Mouse (Mus musculus) embryonic facial prominence, embryonic 14.5 days (tissue): ENCODE results near the gene Map2. TPM values are rescaled to one million over a fixed set of nuclear protein-coding genes. Genes with fewer than 3 reads are reported as not detected.

ENCODE experiments used
- ATAC-seq: fragments of 200-750 bp; cut with Nextera tagmentation; 2 replicates; pipeline ENCODE4 v1.8.0; 2017; ENCODE audit warnings: low read depth, moderate number of reproducible peaks, moderate TSS enrichment
- DNase-seq: peaks from one replicate; pipeline ENCODE4 v3.0.0-alpha.2; 2015; ENCODE audit warnings: low spot score
- H3K27ac ChIP-seq: fragments of 300-500 bp; sonication (generic); replicated peaks from 2 replicates; pipeline ENCODE4 v1.5.1; 2014; ENCODE audit warnings: low read depth, mild to moderate bottlenecking, low read length, moderate library complexity
- H3K27me3 ChIP-seq: fragments of 300-500 bp; sonication (generic); replicated peaks from 2 replicates; pipeline ENCODE4 v1.6.1; 2014; ENCODE audit warnings: low read length; ENCODE audit not compliant: control insufficient read depth, insufficient read depth
- H3K36me3 ChIP-seq: fragments of 300-500 bp; sonication (generic); 2 replicates; pipeline ENCODE4 v1.6.1; 2014; ENCODE audit warnings: low read length, mixed read lengths; ENCODE audit not compliant: control insufficient read depth, insufficient read depth
- H3K4me1 ChIP-seq: fragments of 300-500 bp; sonication (generic); 2 replicates; pipeline ENCODE4 v1.6.1; 2014; ENCODE audit warnings: antibody characterized with exemption, low read length; ENCODE audit not compliant: control insufficient read depth, insufficient read depth
- H3K4me2 ChIP-seq: fragments of 300-500 bp; sonication (generic); 2 replicates; pipeline ENCODE4 v1.6.1; 2014; ENCODE audit warnings: low read depth, mild to moderate bottlenecking, low read length, moderate library complexity, mixed read lengths
- H3K4me3 ChIP-seq: fragments of 300-500 bp; sonication (generic); 2 replicates; pipeline ENCODE4 v1.5.1; 2014; ENCODE audit warnings: low read depth, mild to moderate bottlenecking, low read length
- H3K9ac ChIP-seq: fragments of 300-500 bp; sonication (generic); 2 replicates; pipeline ENCODE4 v1.6.1; 2014; ENCODE audit warnings: low read depth, mild to moderate bottlenecking, low read length, moderate library complexity, mixed read lengths
- H3K9me3 ChIP-seq: fragments of 300-500 bp; sonication (generic); 2 replicates; pipeline ENCODE4 v1.6.1; 2016; ENCODE audit warnings: low read length; ENCODE audit not compliant: control insufficient read depth
- WGBS: fragments of 180-500 bp; shearing (Covaris S2); extraction: QIAGEN DNeasy Blood & Tissue Kit; methylation state at CpG from one replicate; pipeline ENCODE4 v1.1.7; 2014; 5-methylcytosine and 5-hydroxymethylcytosine counted together
- polyA plus RNA-seq: library from polyadenylated mRNA; unstranded; fragments of >200 nt; fragmentation: Nextera tagmentation; extraction: Ambion mirVana; gene quantifications from 2 replicates; pipeline ENCODE4 v1.2.1, GENCODE M21; 2014

Map2 gene
- polyA plus RNA-seq, 1 experiment from 2014 or later: 19.2 TPM

DNA sequence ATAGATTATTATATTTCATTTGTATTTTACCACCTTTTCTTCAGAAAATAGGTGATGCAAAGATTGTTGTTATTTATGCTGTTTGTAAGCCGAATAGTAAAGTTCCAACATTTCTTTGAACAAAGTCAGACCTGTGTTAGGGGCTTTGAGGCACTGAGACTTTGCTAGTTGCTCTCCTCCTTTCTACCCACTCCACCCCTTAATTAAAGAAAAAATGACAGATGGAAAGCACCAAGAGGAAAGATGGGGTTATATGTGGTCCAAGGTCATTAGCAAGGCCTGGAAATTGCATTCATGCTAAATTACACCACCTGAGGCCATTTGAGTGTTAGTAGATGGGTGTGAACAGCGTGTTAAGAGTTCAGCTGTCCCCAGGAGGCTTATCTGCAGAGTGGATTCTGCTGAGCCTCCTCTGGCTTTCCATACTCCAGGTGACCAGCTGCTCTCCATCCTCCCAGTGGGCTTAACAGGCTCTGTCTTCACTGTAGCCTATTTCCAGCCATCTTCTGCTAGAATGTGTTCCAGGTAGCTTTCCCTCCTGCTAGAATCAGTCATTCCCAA is 160.7 kb downstream of the Map2 start:
- H3K4me2 ChIP-seq: no peak overlapping the region
- whole genome bisulfite sequencing: 65% methylated on average over 2 of the region's 2 CpGs
- no peak overlapping the region for H3K9ac ChIP-seq
- no peaks in the 10 kb centered on the region for H3K4me1 ChIP-seq
- no peaks in the 10 kb centered on the region for H3K9me3 ChIP-seq
- DNase-seq (peak; percentile 33), ATAC-seq (peak; percentile 78; the same call in 1 of the 2 replicates)
- no peaks in the 10 kb centered on the region for H3K36me3 ChIP-seq
- no peaks in the 10 kb centered on the region for H3K27me3 ChIP-seq
- H3K4me3 ChIP-seq: no peak overlapping the region
- no peak overlapping the region for H3K27ac ChIP-seq

DNA sequence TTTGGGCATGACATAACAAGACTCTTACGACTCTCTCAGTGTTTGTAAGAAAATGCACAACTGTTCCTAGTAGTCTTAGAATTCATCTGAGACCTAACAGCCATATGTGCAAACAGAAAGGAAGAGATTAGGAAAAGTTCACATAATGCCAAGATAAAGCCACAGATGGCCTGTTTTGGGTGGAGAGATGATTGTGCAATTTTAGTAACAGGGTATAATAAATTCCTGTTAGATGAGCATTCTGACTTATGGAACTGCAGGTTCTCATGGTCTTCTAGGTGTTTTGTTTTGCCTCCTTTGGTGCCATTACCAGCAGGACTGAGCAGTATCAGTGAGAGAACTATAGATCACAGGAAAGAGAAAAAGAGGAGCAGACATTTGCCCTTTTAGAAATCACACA is 164.1 kb downstream of the Map2 start:
- Histone ChIP-seq H3K9me3 (no peaks in the 10 kb centered on the region), H3K27ac (no peak overlapping the region), H3K9ac (no peak overlapping the region), H3K36me3 (no peaks in the 10 kb centered on the region), H3K27me3 (no peaks in the 10 kb centered on the region), H3K4me1 (no peaks in the 10 kb centered on the region), H3K4me3 (no peak overlapping the region), H3K4me2 (no peak overlapping the region)
- DNase-seq (no peak), ATAC-seq (no peak)
- 69% methylated on average over 1 of the region's 1 CpGs for WGBS

DNA sequence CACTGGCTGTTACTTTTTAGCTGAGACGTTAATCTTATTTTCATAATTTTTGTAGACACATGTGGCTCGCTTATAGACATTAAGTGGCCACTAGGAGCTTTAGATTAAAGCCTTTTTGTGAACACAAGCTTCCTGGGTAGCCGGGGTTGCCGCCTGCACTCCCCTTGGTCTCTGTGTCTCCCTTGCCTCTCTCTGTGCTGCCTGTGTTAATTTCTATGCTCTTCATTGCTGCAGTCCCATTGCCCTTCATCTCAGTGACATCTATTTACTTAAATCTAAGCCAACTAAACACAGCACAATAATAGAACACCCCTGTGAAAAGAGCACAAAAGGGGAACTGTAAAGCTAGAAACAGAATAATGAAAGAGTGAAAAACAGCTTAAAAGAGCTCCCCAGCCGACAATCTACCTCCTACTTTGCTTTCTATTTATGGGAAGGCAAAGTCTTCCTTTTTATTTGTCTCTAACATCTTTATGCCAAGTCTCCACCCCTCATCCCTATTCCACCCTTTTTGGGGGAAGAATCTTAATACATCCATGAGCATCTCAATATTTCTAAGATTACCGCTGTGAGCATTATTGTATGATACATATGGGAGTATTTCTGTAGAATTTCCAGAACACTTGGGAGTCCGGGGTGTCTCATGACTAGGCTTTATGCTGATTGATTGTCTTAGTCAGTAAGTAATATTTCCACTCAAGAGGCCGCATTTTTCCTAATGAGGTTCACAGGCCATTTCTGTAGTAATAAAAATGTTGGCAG is 173.5 kb downstream of the Map2 start:
- Histone ChIP-seq H3K9ac (no peak overlapping the region), H3K9me3 (no peaks in the 10 kb centered on the region), H3K27ac (no peak overlapping the region), H3K4me1 (no peaks in the 10 kb centered on the region), H3K4me2 (no peak overlapping the region), H3K27me3 (no peaks in the 10 kb centered on the region), H3K36me3 (no peaks in the 10 kb centered on the region), H3K4me3 (no peak overlapping the region)
- ATAC-seq (no peak), DNase-seq (peak; percentile 25)
- WGBS: 56% methylated on average over 8 of the region's 8 CpGs

- no peak overlapping the region for H3K4me2 ChIP-seq
- WGBS: 47% methylated on average over 3 of the region's 3 CpGs
- no peak overlapping the region for H3K4me3 ChIP-seq
- no peak overlapping the region for H3K27ac ChIP-seq
- H3K4me1 ChIP-seq: no peaks in the 10 kb centered on the region
- no peaks in the 10 kb centered on the region for H3K9me3 ChIP-seq
- H3K27me3 ChIP-seq: no peaks in the 10 kb centered on the region
- no peaks in the 10 kb centered on the region for H3K36me3 ChIP-seq
- DNase-seq (no peak), ATAC-seq (no peak)
- no peak overlapping the region for H3K9ac ChIP-seq
Observed at GRCm38 (mm10) chr1:66349166-66349835, 174.2 kb downstream of the Map2 start.

- no peak for DNase-seq
- ATAC-seq: no peak
- H3K27me3 ChIP-seq: no peaks in the 10 kb centered on the region
- no peak overlapping the region for H3K27ac ChIP-seq
- H3K4me2 ChIP-seq: no peak overlapping the region
- H3K9me3 ChIP-seq: no peaks in the 10 kb centered on the region
- no peaks in the 10 kb centered on the region for H3K36me3 ChIP-seq
- no peak overlapping the region for H3K4me3 ChIP-seq
- H3K9ac ChIP-seq: no peak overlapping the region
- H3K4me1 ChIP-seq: no peaks in the 10 kb centered on the region
Observed at GRCm38 (mm10) chr1:66351366-66351765, 176.3 kb downstream of the Map2 start.

GRCm38 (mm10) chr1:66361799-66362198 is 186.7 kb downstream of the Map2 start:
- no peaks in the 10 kb centered on the region for H3K36me3 ChIP-seq

GRCm38 (mm10) chr1:66363285-66363684 is 188.2 kb downstream of the Map2 start:
- ATAC-seq (no peak), DNase-seq (no peak)
- H3K27ac ChIP-seq: no peak overlapping the region
- H3K4me1 ChIP-seq: no peaks in the 10 kb centered on the region
- no peaks in the 10 kb centered on the region for H3K9me3 ChIP-seq
- H3K4me2 ChIP-seq: no peak overlapping the region
- H3K4me3 ChIP-seq: no peak overlapping the region
- H3K9ac ChIP-seq: no peak overlapping the region
- H3K27me3 ChIP-seq: no peaks in the 10 kb centered on the region
- WGBS: 73% methylated on average over 9 of the region's 9 CpGs
- no peaks in the 10 kb centered on the region for H3K36me3 ChIP-seq

More at GRCm38 (mm10) chr1:66361799-66362198, 186.7 kb downstream of the Map2 start:
- ATAC-seq (no peak), DNase-seq (no peak)
- Histone ChIP-seq H3K4me2 (no peak overlapping the region), H3K4me3 (no peak overlapping the region), H3K27ac (no peak overlapping the region), H3K9me3 (no peaks in the 10 kb centered on the region), H3K9ac (no peak overlapping the region), H3K27me3 (no peaks in the 10 kb centered on the region), H3K4me1 (no peaks in the 10 kb centered on the region)
- 88% methylated on average over 2 of the region's 2 CpGs for WGBS

DNA sequence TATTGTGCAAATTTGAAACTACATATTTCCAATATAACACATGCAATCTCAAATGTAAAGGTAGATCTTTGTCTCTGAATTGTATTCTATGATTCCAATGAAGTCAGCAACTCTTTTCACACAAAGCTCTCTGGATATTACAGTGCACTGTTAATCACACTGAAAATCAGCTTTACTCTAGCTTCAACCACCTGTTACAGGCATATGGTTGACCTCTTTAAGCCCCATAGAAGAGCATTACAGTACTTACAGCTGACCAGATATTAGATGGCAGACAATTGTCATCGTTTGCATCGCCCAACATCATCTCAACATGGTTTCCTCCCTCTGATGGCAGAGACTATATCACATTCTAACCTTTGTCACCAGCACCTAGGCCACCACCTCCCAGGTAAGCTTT is 189.3 kb downstream of the Map2 start:
- ATAC-seq (no peak), DNase-seq (no peak)
- no peak overlapping the region for H3K27ac ChIP-seq
- no peaks in the 10 kb centered on the region for H3K36me3 ChIP-seq
- H3K4me3 ChIP-seq: no peak overlapping the region
- H3K9me3 ChIP-seq: no peaks in the 10 kb centered on the region
- no peak overlapping the region for H3K4me2 ChIP-seq
- WGBS: 92% methylated on average over 2 of the region's 2 CpGs
- H3K4me1 ChIP-seq: no peaks in the 10 kb centered on the region
- no peaks in the 10 kb centered on the region for H3K27me3 ChIP-seq
- no peak overlapping the region for H3K9ac ChIP-seq
